Mouse (Mus musculus) lung, embryonic 16.5 days (tissue): ENCODE measurements at regions not wholly inside any gene's neighbourhood (a gene's known extent, or its start where the extent isn't known, plus 50 kb on each side); places are given as distances from the start of the nearest gene placed in this dataset.

Experiments used
- ATAC-seq: fragments of 200-750 bp; cut with Nextera tagmentation; 2 replicates; pipeline ENCODE4 v1.8.0; 2017; ENCODE audit warnings: low read depth, mild to moderate bottlenecking, moderate library complexity
- H3K27ac ChIP-seq: fragments of 300-500 bp; sonication (generic); 2 replicates; pipeline ENCODE4 v1.5.1; 2014; ENCODE audit warnings: mild to moderate bottlenecking, control low read depth, low read length
- H3K27me3 ChIP-seq: fragments of 300-500 bp; sonication (generic); 2 replicates; pipeline ENCODE4 v1.6.1; 2014; ENCODE audit warnings: low read depth, low read length, mixed read lengths; ENCODE audit not compliant: control insufficient read depth, insufficient read depth
- H3K36me3 ChIP-seq: fragments of 300-500 bp; sonication (generic); 2 replicates; pipeline ENCODE4 v1.6.1; 2014; ENCODE audit warnings: low read length; ENCODE audit not compliant: control insufficient read depth, insufficient read depth
- H3K4me1 ChIP-seq: fragments of 300-500 bp; sonication (generic); replicated peaks from 2 replicates; pipeline ENCODE4 v1.6.1; 2014; ENCODE audit warnings: low read length, mixed read lengths; ENCODE audit not compliant: control insufficient read depth, insufficient read depth
- H3K4me2 ChIP-seq: fragments of 300-500 bp; sonication (generic); 2 replicates; pipeline ENCODE4 v1.6.1; 2014; ENCODE audit warnings: low read depth, low read length, control low read depth
- H3K4me3 ChIP-seq: fragments of 300-500 bp; sonication (generic); 2 replicates; pipeline ENCODE4 v1.5.1; 2014; ENCODE audit warnings: mild to moderate bottlenecking, low read length, control low read depth
- H3K9ac ChIP-seq: fragments of 300-500 bp; sonication (generic); 2 replicates; pipeline ENCODE4 v1.6.1; 2014; ENCODE audit warnings: low read length, control low read depth
- H3K9me3 ChIP-seq: fragments of 300-500 bp; sonication (generic); 2 replicates; pipeline ENCODE4 v1.6.1; 2016; ENCODE audit warnings: low read length; ENCODE audit not compliant: control insufficient read depth
- WGBS: fragments of 180-500 bp; shearing (Covaris S2); extraction: QIAGEN DNeasy Blood & Tissue Kit; methylation state at CpG from one replicate; pipeline ENCODE4 v1.1.7; 2014; 5-methylcytosine and 5-hydroxymethylcytosine counted together

- ATAC-seq, result no peak
- Histone ChIP-seq H3K4me3 (no peak overlapping the region), H3K27me3 (no peaks in the 10 kb centered on the region), H3K4me2 (no peak overlapping the region), H3K4me1 (no peaks in the 10 kb centered on the region), H3K36me3 (no peaks in the 10 kb centered on the region), H3K27ac (no peak overlapping the region), H3K9me3 (no peaks in the 10 kb centered on the region), H3K9ac (no peak overlapping the region)
- WGBS, result 73% methylated on average over 7 of the region's 7 CpGs
These were observed 385.1 kb upstream of the Tmpo start for GRCm38 (mm10) chr10:91566116-91566774.

GRCm38 (mm10) chr10:91559307-91559706 is 378.2 kb upstream of the Tmpo start:
- Histone ChIP-seq H3K27ac (no peak overlapping the region), H3K27me3 (no peaks in the 10 kb centered on the region), H3K36me3 (no peaks in the 10 kb centered on the region), H3K4me1 (no peaks in the 10 kb centered on the region), H3K4me2 (no peak overlapping the region), H3K9me3 (no peaks in the 10 kb centered on the region), H3K4me3 (no peak overlapping the region), H3K9ac (no peak overlapping the region)
- WGBS, result 78% methylated on average over 5 of the region's 5 CpGs
- ATAC-seq, result no peak

- ATAC-seq, result no peak
- 47% methylated on average over 4 of the region's 4 CpGs for WGBS
- H3K27ac ChIP-seq, result no peak overlapping the region
- no peaks in the 10 kb centered on the region for H3K4me1 ChIP-seq
- no peak overlapping the region for H3K4me2 ChIP-seq
- no peaks in the 10 kb centered on the region for H3K27me3 ChIP-seq
- no peak overlapping the region for H3K4me3 ChIP-seq
- H3K9ac ChIP-seq, result no peak overlapping the region
- H3K36me3 ChIP-seq, result no peaks in the 10 kb centered on the region
- no peaks in the 10 kb centered on the region for H3K9me3 ChIP-seq
These were observed 367.0 kb upstream of the Tmpo start for GRCm38 (mm10) chr10:91548071-91548470.

GRCm38 (mm10) chr10:91546140-91546539 is 365.0 kb upstream of the Tmpo start:
- Histone ChIP-seq H3K27ac (no peak overlapping the region), H3K27me3 (no peaks in the 10 kb centered on the region), H3K9me3 (no peaks in the 10 kb centered on the region), H3K4me3 (no peak overlapping the region), H3K4me2 (no peak overlapping the region), H3K36me3 (no peaks in the 10 kb centered on the region), H3K9ac (no peak overlapping the region), H3K4me1 (no peaks in the 10 kb centered on the region)
- WGBS, result 48% methylated on average over 9 of the region's 9 CpGs
- ATAC-seq, result no peak

GRCm38 (mm10) chr10:91545421-91545820 is 364.3 kb upstream of the Tmpo start:
- Histone ChIP-seq H3K27me3 (no peaks in the 10 kb centered on the region), H3K4me3 (no peak overlapping the region)
- WGBS, result 73% methylated on average over 3 of the region's 3 CpGs

GRCm38 (mm10) chr10:91543167-91543918 is 362.2 kb upstream of the Tmpo start:
- Histone ChIP-seq H3K4me2 (no peak overlapping the region), H3K36me3 (no peaks in the 10 kb centered on the region), H3K9me3 (no peaks in the 10 kb centered on the region), H3K27me3 (no peaks in the 10 kb centered on the region), H3K4me3 (no peak overlapping the region), H3K9ac (no peak overlapping the region), H3K4me1 (no peaks in the 10 kb centered on the region), H3K27ac (no peak overlapping the region)
- WGBS, result 69% methylated on average over 3 of the region's 3 CpGs
- no peak for ATAC-seq

More at GRCm38 (mm10) chr10:91545421-91545820, 364.3 kb upstream of the Tmpo start:
- Histone ChIP-seq H3K9ac (no peak overlapping the region), H3K36me3 (no peaks in the 10 kb centered on the region), H3K27ac (no peak overlapping the region), H3K4me1 (no peaks in the 10 kb centered on the region), H3K4me2 (no peak overlapping the region), H3K9me3 (no peaks in the 10 kb centered on the region)
- no peak for ATAC-seq

- ATAC-seq, result no peak
- H3K4me1 ChIP-seq, result no peaks in the 10 kb centered on the region
- no peaks in the 10 kb centered on the region for H3K9me3 ChIP-seq
- H3K9ac ChIP-seq, result no peak overlapping the region
- H3K4me2 ChIP-seq, result no peak overlapping the region
- no peaks in the 10 kb centered on the region for H3K27me3 ChIP-seq
- H3K36me3 ChIP-seq, result no peaks in the 10 kb centered on the region
- no peak overlapping the region for H3K4me3 ChIP-seq
- WGBS, result 5% methylated on average over 9 of the region's 9 CpGs
- H3K27ac ChIP-seq, result no peak overlapping the region
These were observed 361.1 kb upstream of the Tmpo start for GRCm38 (mm10) chr10:91542201-91542604.

- H3K36me3 ChIP-seq, result no peaks in the 10 kb centered on the region
- no peaks in the 10 kb centered on the region for H3K9me3 ChIP-seq
- ATAC-seq, result no peak
- H3K27me3 ChIP-seq, result no peaks in the 10 kb centered on the region
- no peak overlapping the region for H3K27ac ChIP-seq
- 32% methylated on average over 8 of the region's 8 CpGs for WGBS
- H3K4me3 ChIP-seq, result no peak overlapping the region
- no peak overlapping the region for H3K4me2 ChIP-seq
- H3K4me1 ChIP-seq, result no peaks in the 10 kb centered on the region
- no peak overlapping the region for H3K9ac ChIP-seq
These were observed 356.1 kb upstream of the Tmpo start for GRCm38 (mm10) chr10:91537241-91537640.

GRCm38 (mm10) chr10:91535392-91535791 is 354.3 kb upstream of the Tmpo start:
- no peak overlapping the region for H3K4me2 ChIP-seq
- H3K4me3 ChIP-seq, result no peak overlapping the region
- 72% methylated on average over 2 of the region's 2 CpGs for WGBS
- no peak overlapping the region for H3K27ac ChIP-seq
- no peaks in the 10 kb centered on the region for H3K9me3 ChIP-seq
- H3K27me3 ChIP-seq, result no peaks in the 10 kb centered on the region
- no peak for ATAC-seq
- no peak overlapping the region for H3K9ac ChIP-seq
- no peaks in the 10 kb centered on the region for H3K4me1 ChIP-seq
- H3K36me3 ChIP-seq, result no peaks in the 10 kb centered on the region
